In genomic region chr13:117219871-117220500, GRCm38 (mm10) we compare ENCODE assay signal across 8 mouse cellular contexts. TPM values are rescaled to one million over a fixed set of nuclear protein-coding genes. Genes with fewer than 3 reads are reported as not detected.
DNase-seq lines count a peak whose midpoint lies in the region; ATAC-seq and TF ChIP-seq lines count a peak whose summit lies in the region.

No protein-coding gene starts in this region.

- H3K9ac ChIP-seq in hindbrain, embryonic 15.5 days = peak overlapping the region; percentile 78
- peak overlapping the region; percentile 89 for H3K9ac ChIP-seq in midbrain, embryonic 15.5 days

- WGBS in embryonic facial prominence, embryonic 10.5 days = 4% methylated on average over 16 of the region's 16 CpGs
- WGBS in hindbrain, embryonic 15.5 days = 2% methylated on average over 16 of the region's 16 CpGs
- 2% methylated on average over 16 of the region's 16 CpGs for WGBS in midbrain, embryonic 15.5 days

- no peak for ATAC-seq in hindbrain, embryonic 15.5 days (ENCODE audit: low FRiP score, low read depth)
- no peak; the same call in 1 of the 2 replicates for ATAC-seq in midbrain, embryonic 15.5 days (replicated peaks)
- ATAC-seq in erythroid progenitor cell, adult 5-6 weeks (replicated peaks; ENCODE audit: low FRiP score, poor library complexity, severe bottlenecking) = no peak
- ATAC-seq in megakaryocyte progenitor cell, adult 5-6 weeks (replicated peaks; ENCODE audit: poor library complexity) = no peak

- peak overlapping the region; percentile 68 for H3K4me2 ChIP-seq in hindbrain, embryonic 15.5 days
- H3K4me2 ChIP-seq in midbrain, embryonic 15.5 days = peak overlapping the region; percentile 84

- H3K27me3 ChIP-seq in embryonic facial prominence, embryonic 10.5 days (replicated peaks; ENCODE audit: low read depth, poor library complexity, severe bottlenecking) = no peaks in the 10 kb centered on the region
- no peaks in the 10 kb centered on the region for H3K27me3 ChIP-seq in hindbrain, embryonic 15.5 days
- 0 out of 2 replicates have a peak, but pooled peaks cover 5% of the 10 kb centered on the region for H3K27me3 ChIP-seq in midbrain, embryonic 15.5 days (replicated peaks)

- peak overlapping the region; percentile 89 for H3K27ac ChIP-seq in layer of hippocampus, adult 2 months
- peak overlapping the region; percentile 97 for H3K27ac ChIP-seq in embryonic facial prominence, embryonic 10.5 days (replicated peaks)
- peak overlapping the region; percentile 80 for H3K27ac ChIP-seq in hindbrain, embryonic 15.5 days (replicated peaks)
- H3K27ac ChIP-seq in midbrain, embryonic 15.5 days = peak overlapping the region; percentile 82

- no peaks in the 10 kb centered on the region for H3K36me3 ChIP-seq in embryonic facial prominence, embryonic 10.5 days (replicated peaks)
- H3K36me3 ChIP-seq in hindbrain, embryonic 15.5 days = no peaks in the 10 kb centered on the region
- H3K36me3 ChIP-seq in midbrain, embryonic 15.5 days (replicated peaks) = no peaks in the 10 kb centered on the region

- no peak for TF ChIP-seq CTCF in layer of hippocampus, adult 2 months (conservative IDR thresholded peaks at IDR 0.05)

- peak overlapping the region; percentile 84 for H3K4me3 ChIP-seq in layer of hippocampus, adult 2 months
- H3K4me3 ChIP-seq in embryonic facial prominence, embryonic 10.5 days = peak overlapping the region; percentile 88
- H3K4me3 ChIP-seq in hindbrain, embryonic 15.5 days = peak overlapping the region; percentile 67
- peak overlapping the region; percentile 89 for H3K4me3 ChIP-seq in midbrain, embryonic 15.5 days

- no peaks in the 10 kb centered on the region for H3K9me3 ChIP-seq in embryonic facial prominence, embryonic 10.5 days
- no peaks in the 10 kb centered on the region for H3K9me3 ChIP-seq in hindbrain, embryonic 15.5 days
- H3K9me3 ChIP-seq in midbrain, embryonic 15.5 days = no peaks in the 10 kb centered on the region

- no peak for DNase-seq in layer of hippocampus, adult 2 months (ENCODE audit: low spot score in 2 of 2)
- no peak for DNase-seq in layer of hippocampus, adult 18-20 months (ENCODE audit: low spot score in 2 of 2)
- no peak for DNase-seq in embryonic facial prominence, embryonic 10.5 days (ENCODE audit: low spot score)
- DNase-seq in adrenal gland, adult (ENCODE audit: inconsistent age in 2 of 2, low spot score in 1 of 2) = no peak

- H3K4me1 ChIP-seq in embryonic facial prominence, embryonic 10.5 days = peaks cover 51% of the 10 kb centered on the region
- peaks cover 22% of the 10 kb centered on the region for H3K4me1 ChIP-seq in hindbrain, embryonic 15.5 days (replicated peaks)
- peaks cover 23% of the 10 kb centered on the region for H3K4me1 ChIP-seq in midbrain, embryonic 15.5 days

RNA-seq across cellular contexts. Expression of gene Gm17509, which starts 0.9 kb away (rescaled TPM):
- 1 to 10 TPM; 1.6 to 1.9 TPM for total RNA-seq in layer of hippocampus, adult 2 months (2021)
- 1 to 10 TPM; 1.5 TPM for total RNA-seq in layer of hippocampus, adult 18-20 months (2021)
- 0.45 and 0.59 TPM in 2 replicates for polyA plus RNA-seq in embryonic facial prominence, embryonic 10.5 days (2016; fragmentation: Nextera tagmentation; extraction: Ambion mirVana)
- 0.34 and 0.41 TPM in 2 replicates for polyA plus RNA-seq in hindbrain, embryonic 15.5 days (2015; fragmentation: Nextera tagmentation; extraction: Ambion mirVana)
- 0.46 and 0.51 TPM in 2 replicates for polyA plus RNA-seq in midbrain, embryonic 15.5 days (2015; fragmentation: Nextera tagmentation; extraction: Ambion mirVana)
- 0.84 TPM in 1 of 2 replicates, not detected in the other for total RNA-seq in erythroid progenitor cell, adult 5-6 weeks (2015; ENCODE audit: low replicate concordance)
- total RNA-seq in erythroid progenitor cell, adult 5-6 weeks (2017; ENCODE audit: low replicate concordance) = 0.68 TPM in 1 of 2 replicates, not detected in the other
- 0.12 and 0.34 TPM in 2 replicates for total RNA-seq in megakaryocyte progenitor cell, adult 5-6 weeks (2015)
- total RNA-seq in megakaryocyte progenitor cell, adult 5-6 weeks (2017) = 0.25 and 0.74 TPM in 2 replicates

RNA-seq across cellular contexts. Expression of gene Emb, which starts 11.7 kb away (rescaled TPM):
- 10 to 100 TPM; 25.7 to 29.9 TPM for total RNA-seq in layer of hippocampus, adult 2 months (2021)
- 10 to 100 TPM; 29.1 to 32.0 TPM for total RNA-seq in layer of hippocampus, adult 18-20 months (2021)
- polyA plus RNA-seq in embryonic facial prominence, embryonic 10.5 days (2016; fragmentation: Nextera tagmentation; extraction: Ambion mirVana) = 49.2 and 54.0 TPM in 2 replicates
- polyA plus RNA-seq in hindbrain, embryonic 15.5 days (2015; fragmentation: Nextera tagmentation; extraction: Ambion mirVana) = 13.4 and 15.4 TPM in 2 replicates
- 12.2 and 12.5 TPM in 2 replicates for polyA plus RNA-seq in midbrain, embryonic 15.5 days (2015; fragmentation: Nextera tagmentation; extraction: Ambion mirVana)
- total RNA-seq in erythroid progenitor cell, adult 5-6 weeks (2015; ENCODE audit: low replicate concordance) = 35.7 and 45.3 TPM in 2 replicates
- 30.4 and 32.5 TPM in 2 replicates for total RNA-seq in erythroid progenitor cell, adult 5-6 weeks (2017; ENCODE audit: low replicate concordance)
- 420 and 495 TPM in 2 replicates for total RNA-seq in megakaryocyte progenitor cell, adult 5-6 weeks (2015)
- total RNA-seq in megakaryocyte progenitor cell, adult 5-6 weeks (2017) = 530 and 572 TPM in 2 replicates

Comparison
In these comparisons a context has a peak if more than half of its experiments do, and no peak if none do; other contexts are left out.
1. RNA of gene Emb, which starts 11.7 kb away (total RNA-seq): 420 to 572 TPM in megakaryocyte progenitor cell, adult 5-6 weeks; 30.4 to 45.3 TPM in erythroid progenitor cell, adult 5-6 weeks, 29.1 to 32.0 TPM in layer of hippocampus, adult 18-20 months and 25.7 to 29.9 TPM in layer of hippocampus, adult 2 months; every median in the first group is over 4 times any median in the second.
2. Peak in every context shown above with its lines, with median percentiles within 50 percentile points of each other: H3K27ac ChIP-seq and H3K4me3 ChIP-seq.